Mouse (Mus musculus) hindbrain, embryonic 13.5 days (tissue): ENCODE data around the gene Atg13. TPM values are rescaled to one million over a fixed set of nuclear protein-coding genes. Genes with fewer than 3 reads are reported as not detected.

ENCODE experiments used
- ATAC-seq: fragments of 200-750 bp; cut with Nextera tagmentation; 2 replicates; pipeline ENCODE4 v1.8.0; 2017; ENCODE audit warnings: moderate TSS enrichment; ENCODE audit not compliant: low FRiP score
- H3K27ac ChIP-seq: fragments of 300-500 bp; sonication (generic); 2 replicates; pipeline ENCODE4 v1.5.1; 2015; ENCODE audit warnings: inconsistent platforms, mild to moderate bottlenecking, moderate library complexity
- H3K27me3 ChIP-seq: fragments of 300-500 bp; sonication (generic); 2 replicates; pipeline ENCODE4 v1.6.1; 2015; ENCODE audit warnings: mild to moderate bottlenecking, inconsistent platforms
- H3K36me3 ChIP-seq: fragments of 300-500 bp; sonication (generic); 2 replicates; pipeline ENCODE4 v1.6.1; 2015; ENCODE audit warnings: mild to moderate bottlenecking, inconsistent platforms
- H3K4me1 ChIP-seq: fragments of 300-500 bp; sonication (generic); replicated peaks from 2 replicates; pipeline ENCODE4 v1.6.1; 2015; ENCODE audit warnings: inconsistent platforms
- H3K4me2 ChIP-seq: fragments of 300-500 bp; sonication (generic); 2 replicates; pipeline ENCODE4 v1.6.1; 2015; ENCODE audit warnings: inconsistent platforms, mild to moderate bottlenecking, moderate library complexity
- H3K4me3 ChIP-seq: fragments of 300-500 bp; sonication (generic); 2 replicates; pipeline ENCODE4 v1.5.1; 2015; ENCODE audit warnings: mild to moderate bottlenecking, inconsistent platforms
- H3K9ac ChIP-seq: fragments of 300-500 bp; sonication (generic); 2 replicates; pipeline ENCODE4 v1.6.1; 2015; ENCODE audit warnings: mild to moderate bottlenecking, inconsistent platforms
- H3K9me3 ChIP-seq: fragments of 300-500 bp; sonication (generic); 2 replicates; pipeline ENCODE4 v1.6.1; 2016; ENCODE audit warnings: inconsistent platforms
- WGBS: fragments of 180-500 bp; shearing (Covaris S2); methylation state at CpG from one replicate; pipeline ENCODE4 v1.1.7; 2015; 5-methylcytosine and 5-hydroxymethylcytosine counted together
- polyA plus RNA-seq: library from polyadenylated mRNA; unstranded; fragments of >200 nt; fragmentation: Nextera tagmentation; extraction: Ambion mirVana; gene quantifications from 2 replicates; pipeline ENCODE4 v1.2.1, GENCODE M21; 2015

Atg13 gene
- polyA plus RNA-seq, 1 experiment from 2014 or later = 35.2 TPM

- Histone ChIP-seq H3K4me3 (no peak overlapping the region), H3K4me2 (no peak overlapping the region), H3K27ac (no peak overlapping the region), H3K9ac (no peak overlapping the region), H3K9me3 (no peaks in the 10 kb centered on the region), H3K27me3 (no peaks in the 10 kb centered on the region), H3K4me1 (peaks cover 20% of the 10 kb centered on the region), H3K36me3 (peaks cover 80% of the 10 kb centered on the region)
- ATAC-seq = no peak
- WGBS = 76% methylated on average over 6 of the region's 6 CpGs
Observed at GRCm38 (mm10) chr2:91655827-91656226, 54.5 kb downstream of the Atg13 start.

- no peak overlapping the region for H3K4me3 ChIP-seq
- 93% methylated on average over 5 of the region's 5 CpGs for WGBS
- peaks cover 79% of the 10 kb centered on the region for H3K36me3 ChIP-seq
- no peaks in the 10 kb centered on the region for H3K27me3 ChIP-seq
- no peak for ATAC-seq
- H3K4me2 ChIP-seq = no peak overlapping the region
- peaks cover 25% of the 10 kb centered on the region for H3K4me1 ChIP-seq
- H3K27ac ChIP-seq = no peak overlapping the region
- no peak overlapping the region for H3K9ac ChIP-seq
- H3K9me3 ChIP-seq = no peaks in the 10 kb centered on the region
Observed at GRCm38 (mm10) chr2:91655388-91655787, 55.0 kb downstream of the Atg13 start.

- Histone ChIP-seq H3K36me3 (peaks cover 56% of the 10 kb centered on the region), H3K27ac (no peak overlapping the region), H3K9ac (no peak overlapping the region), H3K4me2 (no peak overlapping the region), H3K4me1 (peaks cover 39% of the 10 kb centered on the region), H3K9me3 (no peaks in the 10 kb centered on the region), H3K4me3 (no peak overlapping the region), H3K27me3 (no peaks in the 10 kb centered on the region)
- no peak for ATAC-seq
- 56% methylated on average over 6 of the region's 6 CpGs for WGBS
Observed at GRCm38 (mm10) chr2:91652863-91653262, 57.5 kb downstream of the Atg13 start.

GRCm38 (mm10) chr2:91651458-91652258 is 58.7 kb downstream of the Atg13 start:
- peaks cover 42% of the 10 kb centered on the region for H3K4me1 ChIP-seq
- no peak overlapping the region for H3K4me3 ChIP-seq
- no peaks in the 10 kb centered on the region for H3K27me3 ChIP-seq
- 91% methylated on average over 14 of the region's 14 CpGs for WGBS
- no peak overlapping the region for H3K27ac ChIP-seq
- no peak for ATAC-seq
- H3K36me3 ChIP-seq = peaks cover 56% of the 10 kb centered on the region
- H3K9me3 ChIP-seq = no peaks in the 10 kb centered on the region
- no peak overlapping the region for H3K4me2 ChIP-seq
- peak overlapping the region; percentile 31; the same call in 1 of the 2 replicates for H3K9ac ChIP-seq

GRCm38 (mm10) chr2:91650360-91650995 is 59.9 kb downstream of the Atg13 start:
- no peaks in the 10 kb centered on the region for H3K27me3 ChIP-seq

GRCm38 (mm10) chr2:91649553-91650359 is 60.6 kb downstream of the Atg13 start, which contains the start of the genes Zfp408 and Arhgap1:
Gene Zfp408 (minus strand): TSS chr2:91649791.
Gene Arhgap1 (plus strand): TSS chr2:91649860.
- H3K4me2 ChIP-seq = peak within 1 kb of the TSS; percentile 100
- H3K9me3 ChIP-seq = no peaks in the 10 kb centered on the region
- peaks cover 56% of the 10 kb centered on the region for H3K36me3 ChIP-seq
- H3K9ac ChIP-seq = peak within 1 kb of the TSS; percentile 98
- H3K27ac ChIP-seq = peak within 1 kb of the TSS; percentile 92
- no peaks in the 10 kb centered on the region for H3K27me3 ChIP-seq
- H3K4me1 ChIP-seq = peaks cover 42% of the 10 kb centered on the region
- peak within 1 kb of the TSS; percentile 97 for H3K4me3 ChIP-seq
- WGBS = under 1% methylated on average over 44 of the region's 44 CpGs
- peak; percentile 95 for ATAC-seq

More at GRCm38 (mm10) chr2:91650360-91650995, 59.9 kb downstream of the Atg13 start:
- peak; percentile 53 for ATAC-seq
- peak overlapping the region; percentile 97 for H3K4me3 ChIP-seq
- peak overlapping the region; percentile 82 for H3K27ac ChIP-seq
- H3K9me3 ChIP-seq = no peaks in the 10 kb centered on the region
- 19% methylated on average over 16 of the region's 16 CpGs for WGBS
- H3K36me3 ChIP-seq = peaks cover 56% of the 10 kb centered on the region
- H3K4me2 ChIP-seq = peak overlapping the region; percentile 100
- H3K4me1 ChIP-seq = peaks cover 42% of the 10 kb centered on the region
- H3K9ac ChIP-seq = peak overlapping the region; percentile 98

GRCm38 (mm10) chr2:91649152-91649551 is 61.2 kb downstream of the Atg13 start:
- peaks cover 56% of the 10 kb centered on the region for H3K36me3 ChIP-seq
- WGBS = 4% methylated on average over 15 of the region's 15 CpGs
- peak overlapping the region; percentile 97 for H3K4me3 ChIP-seq
- no peaks in the 10 kb centered on the region for H3K27me3 ChIP-seq
- H3K4me1 ChIP-seq = peaks cover 42% of the 10 kb centered on the region
- ATAC-seq = no peak; the same call in 1 of the 2 replicates
- H3K4me2 ChIP-seq = peak overlapping the region; percentile 100
- peak overlapping the region; percentile 98 for H3K9ac ChIP-seq
- H3K27ac ChIP-seq = peak overlapping the region; percentile 92
- no peaks in the 10 kb centered on the region for H3K9me3 ChIP-seq

- Histone ChIP-seq H3K27ac (no peak overlapping the region), H3K36me3 (peaks cover 63% of the 10 kb centered on the region), H3K4me1 (peaks cover 30% of the 10 kb centered on the region), H3K4me2 (no peak overlapping the region), H3K9ac (no peak overlapping the region), H3K9me3 (no peaks in the 10 kb centered on the region), H3K27me3 (no peaks in the 10 kb centered on the region), H3K4me3 (no peak overlapping the region)
- ATAC-seq = no peak
- 15% methylated on average over 1 of the region's 1 CpGs for WGBS
Observed at GRCm38 (mm10) chr2:91646733-91647132, 63.6 kb downstream of the Atg13 start.

- no peaks in the 10 kb centered on the region for H3K27me3 ChIP-seq
- WGBS = 94% methylated on average over 11 of the region's 11 CpGs
Observed at GRCm38 (mm10) chr2:91645811-91646210, 64.6 kb downstream of the Atg13 start.

GRCm38 (mm10) chr2:91645354-91645753 is 65.0 kb downstream of the Atg13 start:
- ATAC-seq = no peak
- Histone ChIP-seq H3K4me2 (no peak overlapping the region), H3K9me3 (no peaks in the 10 kb centered on the region), H3K4me1 (peaks cover 17% of the 10 kb centered on the region), H3K27me3 (no peaks in the 10 kb centered on the region), H3K36me3 (peaks cover 62% of the 10 kb centered on the region), H3K9ac (no peak overlapping the region), H3K4me3 (no peak overlapping the region), H3K27ac (no peak overlapping the region)
- WGBS = 97% methylated on average over 15 of the region's 15 CpGs

More at GRCm38 (mm10) chr2:91645811-91646210, 64.6 kb downstream of the Atg13 start:
- Histone ChIP-seq H3K9ac (no peak overlapping the region), H3K4me1 (peaks cover 21% of the 10 kb centered on the region), H3K9me3 (no peaks in the 10 kb centered on the region), H3K27ac (no peak overlapping the region), H3K4me3 (no peak overlapping the region), H3K4me2 (no peak overlapping the region), H3K36me3 (peaks cover 62% of the 10 kb centered on the region)
- ATAC-seq = no peak

GRCm38 (mm10) chr2:91644021-91644420 is 66.4 kb downstream of the Atg13 start:
- H3K9me3 ChIP-seq = no peaks in the 10 kb centered on the region
- peaks cover 14% of the 10 kb centered on the region for H3K4me1 ChIP-seq
- no peak overlapping the region for H3K4me3 ChIP-seq
- no peak overlapping the region for H3K9ac ChIP-seq
- 98% methylated on average over 11 of the region's 11 CpGs for WGBS
- H3K36me3 ChIP-seq = peaks cover 62% of the 10 kb centered on the region
- no peak overlapping the region for H3K27ac ChIP-seq
- no peak overlapping the region for H3K4me2 ChIP-seq
- no peak for ATAC-seq
- no peaks in the 10 kb centered on the region for H3K27me3 ChIP-seq
